Mouse (Mus musculus): ENCODE results near the gene Ugt1a1.

DNA sequence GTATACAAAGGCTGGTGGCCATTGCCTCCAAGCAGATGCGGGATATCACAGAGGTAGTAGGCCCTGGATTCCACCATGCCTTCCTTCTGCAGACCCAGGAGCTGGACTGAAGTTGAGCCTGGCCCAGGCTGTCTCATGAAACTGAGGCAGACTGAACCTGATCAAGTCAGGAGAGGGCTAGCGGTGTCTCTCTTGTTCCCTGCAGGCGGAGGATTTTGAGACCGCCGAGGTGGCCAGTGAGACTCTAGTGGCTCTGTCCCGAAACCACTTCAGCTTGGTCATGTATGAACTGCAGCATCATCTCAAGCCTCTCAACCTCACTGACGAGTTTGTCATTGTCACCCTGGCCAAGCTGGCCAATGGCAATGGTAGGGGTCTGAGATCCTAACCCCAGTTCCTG, 18.7 kb downstream of the Ugt1a1 start:
- TF ChIP-seq CTCF (IDR thresholded peaks at IDR 0.05; ENCODE audit: low read depth) (no peak), EP300 (IDR thresholded peaks at IDR 0.05; ENCODE audit: low read depth) (no peak)

All from liver, embryonic 14.5 days (tissue).